Mouse (Mus musculus) MEL (cell line): Measurements from ENCODE around the gene Nfasc. TPM values are rescaled to one million over a fixed set of nuclear protein-coding genes. Genes with fewer than 3 reads are reported as not detected.
A peak's percentile ranks its signal among the peaks of the same experiment; 100 is the strongest.

Experiments used
- DNase-seq: peaks from one replicate; pipeline ENCODE4 v3.0.0; 2011; ENCODE audit warnings: low read depth, low spot score
- H3K27ac ChIP-seq: 2 replicates; pipeline ENCODE4 v1.5.1; 2012; ENCODE audit warnings: low read depth, mild to moderate bottlenecking, control low read depth, low read length, moderate library complexity; ENCODE audit not compliant: control insufficient read depth
- H3K27me3 ChIP-seq, 2 experiments: fragments of 150-350 bp in 1 of 2; sonication (generic) in 1 of 2; 2 replicates each; pipeline ENCODE4 v1.6.1; 2012; ENCODE audit warnings: low read length in 2 of 2, mild to moderate bottlenecking in 2 of 2, improper control_type of control experiment in 1 of 2, moderate library complexity in 1 of 2; ENCODE audit not compliant: insufficient read depth in 2 of 2, control insufficient read depth in 1 of 2
- H3K36me3 ChIP-seq, 2 experiments: 2 replicates each; pipeline ENCODE4 v1.6.1; 2012 to 2014; ENCODE audit warnings: low read length in 2 of 2, improper control_type of control experiment in 1 of 2, inconsistent platforms in 1 of 2, mild to moderate bottlenecking in 1 of 2; ENCODE audit not compliant: insufficient read depth in 2 of 2, control insufficient read depth in 1 of 2
- H3K4me1 ChIP-seq, 2 experiments: fragments of 150-350 bp in 1 of 2; sonication (generic) in 1 of 2; 2 replicates each; pipeline ENCODE4 v1.6.1; 2012; ENCODE audit warnings: low read length in 2 of 2, improper control_type of control experiment in 1 of 2, mild to moderate bottlenecking in 1 of 2; ENCODE audit not compliant: insufficient read depth in 2 of 2, control insufficient read depth in 1 of 2
- H3K4me3 ChIP-seq, 2 experiments: fragments of 150-350 bp in 1 of 2; sonication (generic) in 1 of 2; 2 replicates each; pipeline ENCODE4 v1.5.1; 2012; ENCODE audit warnings: low read depth in 2 of 2, low read length in 2 of 2, mild to moderate bottlenecking in 2 of 2, moderate library complexity in 2 of 2, control low read depth in 1 of 2, improper control_type of control experiment in 1 of 2; ENCODE audit not compliant: control insufficient read depth in 1 of 2, insufficient read depth in 1 of 2
- H3K79me2 ChIP-seq: 2 replicates; pipeline ENCODE4 v1.6.1; 2012; ENCODE audit warnings: mild to moderate bottlenecking, low read length, moderate library complexity; ENCODE audit not compliant: control insufficient read depth, poor library complexity, insufficient read depth
- H3K9ac ChIP-seq: 2 replicates; pipeline ENCODE4 v1.6.1; 2012; ENCODE audit warnings: low read depth, mild to moderate bottlenecking, control low read depth, low read length, moderate library complexity; ENCODE audit not compliant: control insufficient read depth, poor library complexity, severe bottlenecking
- H3K9me3 ChIP-seq: fragments of 150-350 bp; sonication (generic); replicated peaks from 2 replicates; pipeline ENCODE4 v1.6.1; 2012; ENCODE audit warnings: mild to moderate bottlenecking, low read length, improper control_type of control experiment, moderate library complexity; ENCODE audit not compliant: insufficient read depth
- CHD2 ChIP-seq: IDR thresholded peaks from 2 replicates; pipeline ENCODE4 v1.6.1; 2011; ENCODE audit warnings: low read length, improper control_type of control experiment
- CTCF ChIP-seq, 3 experiments: IDR thresholded peaks in 2 of 3; conservative IDR thresholded peaks in 1 of 3; 2 replicates each; pipeline ENCODE4 v1.5.1; 2011 to 2012; ENCODE audit warnings: low read length in 3 of 3, low read depth in 2 of 3, mild to moderate bottlenecking in 2 of 3, improper control_type of control experiment in 1 of 3, inconsistent platforms in 1 of 3, mixed read lengths in 1 of 3, moderate library complexity in 1 of 3; ENCODE audit not compliant: control insufficient read depth in 1 of 3, insufficient read depth in 1 of 3, poor library complexity in 1 of 3, severe bottlenecking in 1 of 3
- ETS1 ChIP-seq: IDR thresholded peaks from 2 replicates; pipeline ENCODE4 v1.6.1; 2012; ENCODE audit warnings: low read depth, mild to moderate bottlenecking, inconsistent platforms, low read length, improper control_type of control experiment, moderate library complexity
- MAZ ChIP-seq: IDR thresholded peaks from 2 replicates; pipeline ENCODE4 v1.6.1; 2012; ENCODE audit warnings: low read depth, mild to moderate bottlenecking, inconsistent platforms, low read length, improper control_type of control experiment
- MXI1 ChIP-seq: IDR thresholded peaks from 2 replicates; pipeline ENCODE4 v1.6.1; 2011; ENCODE audit warnings: mild to moderate bottlenecking, low read depth, low read length, improper control_type of control experiment
- MYB ChIP-seq: IDR thresholded peaks from 2 replicates; pipeline ENCODE4 v1.6.1; 2011; ENCODE audit warnings: mild to moderate bottlenecking, low read depth, low read length, improper control_type of control experiment
- NELFE ChIP-seq: IDR thresholded peaks from 2 replicates; pipeline ENCODE4 v1.6.1; 2011; ENCODE audit warnings: low read depth, low read length, improper control_type of control experiment
- POLR2A ChIP-seq, 2 experiments: IDR thresholded peaks; 2 replicates each; pipeline ENCODE4 v1.6.1; 2011 to 2012; ENCODE audit warnings: low read length in 2 of 2, mild to moderate bottlenecking in 2 of 2, control low read depth in 1 of 2, improper control_type of control experiment in 1 of 2, low read depth in 1 of 2, moderate library complexity in 1 of 2; ENCODE audit not compliant: control insufficient read depth in 1 of 2, insufficient read depth in 1 of 2, poor library complexity in 1 of 2
- POLR2AphosphoS2 ChIP-seq: IDR thresholded peaks from 2 replicates; pipeline ENCODE4 v1.6.1; 2011; ENCODE audit warnings: low read length, improper control_type of control experiment
- POLR2AphosphoS5 ChIP-seq: IDR thresholded peaks from 2 replicates; pipeline ENCODE4 v1.6.1; 2012; ENCODE audit warnings: low read depth, borderline replicate concordance, mild to moderate bottlenecking, inconsistent platforms, low read length, moderate library complexity, mixed read lengths
- RAD21 ChIP-seq: IDR thresholded peaks from 2 replicates; pipeline ENCODE4 v1.6.1; 2011; ENCODE audit warnings: mild to moderate bottlenecking, low read depth, low read length, improper control_type of control experiment
- SMC3 ChIP-seq: IDR thresholded peaks from 2 replicates; pipeline ENCODE4 v1.6.1; 2011; ENCODE audit warnings: low read depth, low read length, improper control_type of control experiment
- ZC3H11A ChIP-seq: IDR thresholded peaks from 2 replicates; pipeline ENCODE4 v1.6.1; 2012; ENCODE audit warnings: low read depth, mild to moderate bottlenecking, inconsistent platforms, low read length, improper control_type of control experiment
- ZMIZ1 ChIP-seq: IDR thresholded peaks from 2 replicates; pipeline ENCODE4 v1.6.1; 2012; ENCODE audit warnings: low read depth, mild to moderate bottlenecking, inconsistent platforms, low read length, improper control_type of control experiment, moderate library complexity
- polyA plus RNA-seq, 2 experiments: library from polyadenylated mRNA; stranded (reverse) in 1 of 2; unstranded in 1 of 2; fragments of >175 nt in 1 of 2; fragments of >200 nt in 1 of 2; gene quantifications; 2 replicates each; pipeline versions ENCODE4 v1.2.1 to v1.2.4; 2012; ENCODE audit warnings: low replicate concordance in 2 of 2, low read depth in 1 of 2; ENCODE audit not compliant: insufficient read length in 2 of 2, insufficient read depth in 1 of 2, missing spikeins in 1 of 2
- total RNA-seq: library from RNA; depleted of rRNA; stranded (reverse); fragments of 300-350 nt; gene quantifications from 2 replicates; pipeline ENCODE4 v1.2.3, GENCODE M21; 2012

Gene Nfasc
- total and polyA plus RNA-seq, 3 experiments = not detected

GRCm38 (mm10) chr1:132528647-132529334 lies 212.8 kb downstream of the Nfasc start:
- no peak overlapping the region for H3K27ac ChIP-seq
- H3K4me1 ChIP-seq = no peaks in the 10 kb centered on the region
- no peaks in the 10 kb centered on the region for H3K79me2 ChIP-seq
- DNase-seq = no peak
- H3K27me3 ChIP-seq = peaks cover 6 to 12% of the 10 kb centered on the region in 2 experiments; a peak in 3 of 4 replicates
- no peaks in the 10 kb centered on the region for H3K36me3 ChIP-seq
- TF ChIP-seq POLR2AphosphoS5 (no peak), CHD2 (no peak), POLR2AphosphoS2 (no peak), SMC3 (no peak), ETS1 (no peak)
- H3K9me3 ChIP-seq = no peaks in the 10 kb centered on the region
- no peak overlapping the region for H3K4me3 ChIP-seq
- no peak overlapping the region for H3K9ac ChIP-seq

- DNase-seq = no peak
- no peaks in the 10 kb centered on the region for H3K4me1 ChIP-seq
- TF ChIP-seq POLR2A (IDR thresholded peaks at IDR 0.05; ENCODE audit: control insufficient read depth in 1 of 2, insufficient read depth in 1 of 2, low read depth in 1 of 2, low read length in 2 of 2, poor library complexity in 1 of 2) = no peak
- TF ChIP-seq ZMIZ1 = no peak
- TF ChIP-seq MAZ = no peak
- TF ChIP-seq MYB = no peak
- TF ChIP-seq NELFE = no peak
- TF ChIP-seq POLR2AphosphoS5 = no peak
- TF ChIP-seq MXI1 = no peak
- TF ChIP-seq POLR2AphosphoS2 = no peak
- no peak overlapping the region for H3K4me3 ChIP-seq
- H3K9ac ChIP-seq = no peak overlapping the region
- H3K27me3 ChIP-seq = peaks cover 2 to 11% of the 10 kb centered on the region in 2 experiments; a peak in 3 of 4 replicates
- H3K27ac ChIP-seq = no peak overlapping the region
- H3K36me3 ChIP-seq = no peaks in the 10 kb centered on the region
- no peaks in the 10 kb centered on the region for H3K9me3 ChIP-seq
- H3K79me2 ChIP-seq = no peaks in the 10 kb centered on the region
Observed at GRCm38 (mm10) chr1:132528071-132528470, 213.5 kb downstream of the Nfasc start.

GRCm38 (mm10) chr1:132525832-132526231 lies 215.8 kb downstream of the Nfasc start:
- H3K9ac ChIP-seq = no peak overlapping the region
- no peak overlapping the region for H3K27ac ChIP-seq
- peaks cover 2 to 6% of the 10 kb centered on the region in 2 experiments; a peak in 3 of 4 replicates for H3K27me3 ChIP-seq
- H3K4me3 ChIP-seq = no peak overlapping the region
- H3K79me2 ChIP-seq = no peaks in the 10 kb centered on the region
- no peaks in the 10 kb centered on the region for H3K36me3 ChIP-seq
- TF ChIP-seq POLR2AphosphoS5 (no peak), SMC3 (peak; percentile 88), CTCF (IDR thresholded peaks at IDR 0.05 in 2 of 3, conservative IDR thresholded peaks at IDR 0.05 in 1 of 3; ENCODE audit: control insufficient read depth in 1 of 3, insufficient read depth in 1 of 3, low read depth in 2 of 3, low read length in 3 of 3, poor library complexity in 1 of 3, severe bottlenecking in 1 of 3) (peak; percentile 68 to 90 (median 86)), ZC3H11A (peak; percentile 53), POLR2AphosphoS2 (no peak), RAD21 (peak; percentile 82)
- H3K4me1 ChIP-seq = no peaks in the 10 kb centered on the region
- DNase-seq = peak; percentile 64
- H3K9me3 ChIP-seq = no peaks in the 10 kb centered on the region
